Mouse (Mus musculus) myocyte (in vitro differentiated cells): Measurements from ENCODE around the gene Rnf19b. TPM values are rescaled to one million over a fixed set of nuclear protein-coding genes. Genes with fewer than 3 reads are reported as not detected.

ENCODE experiments used
- H3K27me3 ChIP-seq: one replicate; pipeline ENCODE4 v1.6.1; 2011; ENCODE audit not compliant: control insufficient read depth, insufficient read depth, insufficient read length
- H3K36me3 ChIP-seq: one replicate; pipeline ENCODE4 v1.6.1; 2011; ENCODE audit not compliant: control insufficient read depth, insufficient read depth
- H3K4me2 ChIP-seq: one replicate; pipeline ENCODE4 v1.6.1; 2011; ENCODE audit warnings: low read depth, control low read depth
- H3K4me3 ChIP-seq: one replicate; pipeline ENCODE4 v1.5.1; 2011; ENCODE audit warnings: mild to moderate bottlenecking, control low read depth, moderate library complexity
- H3K79me2 ChIP-seq: one replicate; pipeline ENCODE4 v1.6.1; 2011; ENCODE audit not compliant: control insufficient read depth, insufficient read depth
- H3ac ChIP-seq: one replicate; pipeline ENCODE4 v1.6.1; 2011; ENCODE audit not compliant: control insufficient read depth, insufficient read length
- CEBPB ChIP-seq: IDR thresholded peaks from 2 replicates; pipeline ENCODE4 v1.6.1; 2011; ENCODE audit warnings: mild to moderate bottlenecking, moderate library complexity; ENCODE audit not compliant: poor library complexity, insufficient read depth, severe bottlenecking
- E2F4 ChIP-seq: IDR thresholded peaks from one replicate; pipeline ENCODE4 v1.6.1; 2011; ENCODE audit warnings: mild to moderate bottlenecking, control low read depth, moderate library complexity; ENCODE audit not compliant: insufficient read depth
- MAX ChIP-seq: IDR thresholded peaks from one replicate; pipeline ENCODE4 v1.6.1; 2011; ENCODE audit warnings: low read depth, mild to moderate bottlenecking, control low read depth
- MYOD1 ChIP-seq, 3 experiments: IDR thresholded peaks; one replicate each; pipeline ENCODE4 v1.6.1; 2011; ENCODE audit warnings: control low read depth in 2 of 3, low read depth in 2 of 3, mild to moderate bottlenecking in 2 of 3, moderate library complexity in 1 of 3; ENCODE audit not compliant: insufficient read length in 2 of 3, control insufficient read depth in 1 of 3
- MYOG ChIP-seq, 3 experiments: IDR thresholded peaks; one replicate each; pipeline ENCODE4 v1.6.1; 2011; ENCODE audit warnings: control low read depth in 2 of 3, low read depth in 2 of 3, mild to moderate bottlenecking in 2 of 3; ENCODE audit not compliant: insufficient read length in 2 of 3, control insufficient read depth in 1 of 3, insufficient read depth in 1 of 3
- POLR2A ChIP-seq: IDR thresholded peaks from one replicate; pipeline ENCODE4 v1.6.1; 2011; ENCODE audit warnings: low read depth, mild to moderate bottlenecking, control low read depth, moderate library complexity; ENCODE audit not compliant: insufficient read length
- POLR2AphosphoS2 ChIP-seq: IDR thresholded peaks from one replicate; pipeline ENCODE4 v1.6.1; 2011; ENCODE audit warnings: low read depth, control low read depth; ENCODE audit not compliant: insufficient read length
- REST ChIP-seq: IDR thresholded peaks from one replicate; pipeline ENCODE4 v1.6.1; 2011; ENCODE audit warnings: mild to moderate bottlenecking, control low read depth, moderate library complexity; ENCODE audit not compliant: insufficient read depth, insufficient read length
- SRF ChIP-seq: IDR thresholded peaks from one replicate; pipeline ENCODE4 v1.6.1; 2011; ENCODE audit warnings: low read depth; ENCODE audit not compliant: control insufficient read depth, insufficient read length
- TCF12 ChIP-seq: IDR thresholded peaks from one replicate; pipeline ENCODE4 v1.6.1; 2011; ENCODE audit warnings: mild to moderate bottlenecking, control low read depth; ENCODE audit not compliant: poor library complexity, insufficient read depth, severe bottlenecking
- TCF3 ChIP-seq: IDR thresholded peaks from one replicate; pipeline ENCODE4 v1.6.1; 2011; ENCODE audit warnings: low read depth, control low read depth; ENCODE audit not compliant: insufficient read length
- USF1 ChIP-seq: IDR thresholded peaks from one replicate; pipeline ENCODE4 v1.6.1; 2011; ENCODE audit warnings: low read depth, mild to moderate bottlenecking, control low read depth, moderate library complexity
- polyA plus RNA-seq: library from polyadenylated mRNA; unstranded; fragments of >200 nt; fragmentation: generic; extraction: Trizol; gene quantifications from one replicate; pipeline ENCODE4 v1.2.1, GENCODE M21; 2012; ENCODE audit warnings: missing spikeins

Gene Rnf19b
- polyA plus RNA-seq, 1 experiment = 49.3 TPM

- peaks cover 59% of the 10 kb centered on the region for H3K36me3 ChIP-seq
- no peak overlapping the region for H3K4me3 ChIP-seq
- H3K79me2 ChIP-seq = no peaks in the 10 kb centered on the region
- H3ac ChIP-seq = no peak overlapping the region
- no peak overlapping the region for H3K4me2 ChIP-seq
- no peaks in the 10 kb centered on the region for H3K27me3 ChIP-seq
- TF ChIP-seq MYOD1 (IDR thresholded peaks at IDR 0.05; ENCODE audit: control insufficient read depth in 1 of 3, insufficient read length in 2 of 3, low read depth in 2 of 3) (no peak), MAX (no peak), REST (no peak), CEBPB (no peak)
Observed at GRCm38 (mm10) chr4:129079126-129079525, 21.1 kb downstream of the Rnf19b start.

GRCm38 (mm10) chr4:129081041-129081440 is 23.0 kb downstream of the Rnf19b start:
- TF ChIP-seq SRF (no peak), MAX (no peak), POLR2AphosphoS2 (no peak), TCF3 (no peak), POLR2A (no peak), MYOD1 (IDR thresholded peaks at IDR 0.05; ENCODE audit: control insufficient read depth in 1 of 3, insufficient read length in 2 of 3, low read depth in 2 of 3) (no peak), REST (no peak), TCF12 (no peak), E2F4 (no peak), MYOG (IDR thresholded peaks at IDR 0.05; ENCODE audit: control insufficient read depth in 1 of 3, insufficient read depth in 1 of 3, insufficient read length in 2 of 3, low read depth in 2 of 3) (no peak), USF1 (no peak)
- no peaks in the 10 kb centered on the region for H3K79me2 ChIP-seq
- peaks cover 45% of the 10 kb centered on the region for H3K36me3 ChIP-seq

GRCm38 (mm10) chr4:129081512-129081911 is 23.4 kb downstream of the Rnf19b start:
- Histone ChIP-seq H3K36me3 (peaks cover 42% of the 10 kb centered on the region), H3K27me3 (no peaks in the 10 kb centered on the region), H3ac (no peak overlapping the region), H3K79me2 (no peaks in the 10 kb centered on the region), H3K4me3 (no peak overlapping the region), H3K4me2 (peak overlapping the region; percentile 3)
- TF ChIP-seq MYOG (IDR thresholded peaks at IDR 0.05; ENCODE audit: control insufficient read depth in 1 of 3, insufficient read depth in 1 of 3, insufficient read length in 2 of 3, low read depth in 2 of 3) (peak in 2 of 3 experiments; percentile 60 to 68), E2F4 (no peak), MYOD1 (IDR thresholded peaks at IDR 0.05; ENCODE audit: control insufficient read depth in 1 of 3, insufficient read length in 2 of 3, low read depth in 2 of 3) (peak in 2 of 3 experiments; percentile 57 to 78), POLR2A (no peak)

More at GRCm38 (mm10) chr4:129081041-129081440, 23.0 kb downstream of the Rnf19b start:
- H3K4me2 ChIP-seq = no peak overlapping the region
- H3K27me3 ChIP-seq = no peaks in the 10 kb centered on the region
- no peak overlapping the region for H3K4me3 ChIP-seq
- H3ac ChIP-seq = no peak overlapping the region

GRCm38 (mm10) chr4:129081939-129082338 is 23.9 kb downstream of the Rnf19b start:
- Histone ChIP-seq H3ac (no peak overlapping the region), H3K36me3 (peaks cover 38% of the 10 kb centered on the region)
- TF ChIP-seq MAX (no peak), SRF (no peak), E2F4 (no peak)

GRCm38 (mm10) chr4:129082379-129083115 is 24.5 kb downstream of the Rnf19b start:
- TF ChIP-seq MYOD1 (IDR thresholded peaks at IDR 0.05; ENCODE audit: control insufficient read depth in 1 of 3, insufficient read length in 2 of 3, low read depth in 2 of 3) (peak in 1 of 3 experiments; percentile 27), MYOG (IDR thresholded peaks at IDR 0.05; ENCODE audit: control insufficient read depth in 1 of 3, insufficient read depth in 1 of 3, insufficient read length in 2 of 3, low read depth in 2 of 3) (peak in 1 of 3 experiments; percentile 39), POLR2AphosphoS2 (no peak), TCF3 (no peak)
- Histone ChIP-seq H3K4me3 (no peak overlapping the region), H3ac (no peak overlapping the region), H3K79me2 (no peaks in the 10 kb centered on the region), H3K4me2 (no peak overlapping the region), H3K36me3 (peaks cover 36% of the 10 kb centered on the region), H3K27me3 (no peaks in the 10 kb centered on the region)

More at GRCm38 (mm10) chr4:129081939-129082338, 23.9 kb downstream of the Rnf19b start:
- Histone ChIP-seq H3K79me2 (no peaks in the 10 kb centered on the region), H3K4me2 (peak overlapping the region; percentile 3), H3K4me3 (no peak overlapping the region), H3K27me3 (no peaks in the 10 kb centered on the region)
